Mouse (Mus musculus): Measurements from ENCODE around the gene Gnao1. TPM values are rescaled to one million over a fixed set of nuclear protein-coding genes. Genes with fewer than 3 reads are reported as not detected.

Gnao1 gene
- polyA plus RNA-seq, 1 experiment = not detected

DNA sequence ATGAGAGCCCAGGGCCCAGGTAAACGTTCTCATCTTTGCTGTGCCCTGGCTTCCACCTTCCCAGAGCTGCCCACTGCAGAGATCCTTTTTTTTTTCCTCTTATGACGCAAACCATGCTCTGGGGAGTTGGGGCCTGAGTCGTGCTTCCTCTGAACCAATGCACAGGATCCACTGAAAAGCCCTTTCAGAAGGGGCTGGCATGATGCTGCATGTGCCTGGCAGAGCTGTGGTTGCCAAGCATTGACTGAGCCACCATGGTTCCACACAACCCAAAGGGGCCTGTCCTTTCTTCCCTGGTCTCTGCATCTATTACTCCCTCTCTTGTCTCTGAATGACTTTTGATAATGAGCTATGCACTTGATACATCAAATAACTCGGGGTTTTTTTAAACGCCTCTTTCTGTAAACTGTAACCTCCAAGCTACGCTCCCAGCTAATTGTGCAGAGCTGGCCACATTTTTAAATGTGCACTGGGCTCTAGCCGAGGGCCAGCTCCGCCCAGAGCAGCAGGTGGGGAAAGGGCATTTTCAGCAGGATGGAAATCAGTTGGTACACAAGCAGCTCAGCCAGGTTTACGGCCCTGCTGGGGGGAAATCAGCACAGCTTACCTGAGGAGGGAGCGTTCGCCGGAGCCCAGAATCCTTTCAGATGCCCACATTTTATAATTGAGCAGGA is 110.3 kb downstream of the Gnao1 start:
- 64% methylated on average over 12 of the region's 12 CpGs for WGBS

DNA sequence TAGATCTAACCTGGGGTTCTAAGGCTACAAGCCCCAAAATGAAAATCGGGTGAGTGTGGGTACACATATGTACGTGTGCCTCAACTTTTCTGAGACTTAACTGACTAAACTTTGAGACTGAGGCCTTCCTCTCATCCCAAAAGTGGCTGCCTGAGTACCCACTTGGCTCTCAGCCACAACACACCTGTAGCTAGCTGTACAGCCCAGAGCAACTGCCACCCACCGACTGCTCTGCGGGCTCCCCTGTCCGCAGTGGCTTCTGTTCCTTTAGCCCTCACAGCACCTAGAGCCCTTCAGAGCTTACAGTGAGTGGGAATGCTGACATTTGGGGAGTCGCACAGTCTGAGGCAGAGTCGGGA is 110.8 kb downstream of the Gnao1 start:
- Histone ChIP-seq H3K4me1 (ENCODE audit: control insufficient read depth, insufficient read depth, low read length) (peaks cover 53% of the 10 kb centered on the region), H3K27ac (ENCODE audit: insufficient read depth, low read depth, low read length) (no peak overlapping the region), H3K4me3 (ENCODE audit: insufficient read depth, low read depth, low read length) (no peak overlapping the region)
- WGBS = 71% methylated on average over 7 of the region's 7 CpGs
- no peak for TF ChIP-seq CTCF (IDR thresholded peaks at IDR 0.05; ENCODE audit: insufficient read depth, low read depth, low read length)
- TF ChIP-seq POLR2A (IDR thresholded peaks at IDR 0.05; ENCODE audit: insufficient read depth, low read depth, low read length) = no peak

More for the DNA sequence above, 110.3 kb downstream of the Gnao1 start:
- Histone ChIP-seq H3K4me3 (ENCODE audit: insufficient read depth, low read depth, low read length) (no peak overlapping the region), H3K4me1 (ENCODE audit: control insufficient read depth, insufficient read depth, low read length) (peaks cover 49% of the 10 kb centered on the region), H3K27ac (ENCODE audit: insufficient read depth, low read depth, low read length) (peak overlapping the region; percentile 18; the same call in 1 of the 2 replicates)
- TF ChIP-seq POLR2A (IDR thresholded peaks at IDR 0.05; ENCODE audit: insufficient read depth, low read depth, low read length) (no peak), CTCF (IDR thresholded peaks at IDR 0.05; ENCODE audit: insufficient read depth, low read depth, low read length) (no peak)

DNA sequence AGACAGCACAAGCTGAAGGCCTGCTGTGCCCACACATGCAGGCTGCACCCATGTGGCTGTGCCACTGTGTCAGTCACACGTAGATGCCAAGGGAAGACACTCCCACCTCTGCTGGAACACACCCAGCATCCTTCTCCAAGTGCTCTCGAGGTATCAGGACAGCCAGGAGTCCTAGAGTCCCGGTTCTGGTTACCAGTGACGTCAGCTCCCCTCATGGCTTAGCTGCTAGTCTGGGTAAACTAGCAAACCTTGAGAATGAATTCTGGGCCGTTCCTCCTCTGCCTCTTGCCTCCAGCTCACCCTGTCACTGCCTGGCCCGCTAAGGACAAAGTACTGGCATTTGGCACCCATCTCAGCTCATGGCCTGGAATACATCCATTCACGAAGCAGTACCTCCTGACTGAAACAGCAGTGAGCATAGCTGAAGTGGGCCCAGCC is 114.2 kb downstream of the Gnao1 start:
- H3K27ac ChIP-seq (ENCODE audit: insufficient read depth, low read depth, low read length) = 0 out of 2 replicates have a peak overlapping the region, but pooled peaks have one; percentile 29
- H3K4me1 ChIP-seq (ENCODE audit: control insufficient read depth, insufficient read depth, low read length) = peaks cover 50% of the 10 kb centered on the region
- TF ChIP-seq POLR2A (IDR thresholded peaks at IDR 0.05; ENCODE audit: insufficient read depth, low read depth, low read length) (no peak), CTCF (IDR thresholded peaks at IDR 0.05; ENCODE audit: insufficient read depth, low read depth, low read length) (no peak)
- no peak overlapping the region for H3K4me3 ChIP-seq (ENCODE audit: insufficient read depth, low read depth, low read length)
- 30% methylated on average over 7 of the region's 7 CpGs for WGBS

DNA sequence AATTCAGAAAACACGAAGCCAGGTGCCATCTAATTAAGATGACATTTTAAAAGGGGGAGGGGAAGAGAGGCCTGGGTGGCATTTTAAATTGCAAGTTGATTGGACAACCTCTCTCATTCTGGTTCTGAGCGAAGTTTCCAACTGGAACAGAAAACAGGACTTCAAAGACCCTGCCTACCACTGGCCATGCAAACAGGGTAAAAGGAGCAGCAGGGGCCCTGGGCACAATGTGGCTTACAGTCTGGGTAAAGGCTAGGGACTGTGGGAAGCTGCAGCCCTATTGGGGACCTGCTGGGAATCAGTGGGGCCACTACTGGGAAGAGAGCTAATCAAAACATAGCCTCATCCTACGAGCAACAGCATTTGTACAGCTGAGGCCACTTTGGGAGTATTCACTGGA is 115.7 kb downstream of the Gnao1 start:
- H3K4me3 ChIP-seq (ENCODE audit: insufficient read depth, low read depth, low read length) = no peak overlapping the region
- H3K4me1 ChIP-seq (ENCODE audit: control insufficient read depth, insufficient read depth, low read length) = peaks cover 44% of the 10 kb centered on the region
- TF ChIP-seq POLR2A (IDR thresholded peaks at IDR 0.05; ENCODE audit: insufficient read depth, low read depth, low read length) (no peak), CTCF (IDR thresholded peaks at IDR 0.05; ENCODE audit: insufficient read depth, low read depth, low read length) (no peak)
- WGBS = 52% methylated on average over 3 of the region's 3 CpGs
- H3K27ac ChIP-seq (ENCODE audit: insufficient read depth, low read depth, low read length) = no peak overlapping the region

DNA sequence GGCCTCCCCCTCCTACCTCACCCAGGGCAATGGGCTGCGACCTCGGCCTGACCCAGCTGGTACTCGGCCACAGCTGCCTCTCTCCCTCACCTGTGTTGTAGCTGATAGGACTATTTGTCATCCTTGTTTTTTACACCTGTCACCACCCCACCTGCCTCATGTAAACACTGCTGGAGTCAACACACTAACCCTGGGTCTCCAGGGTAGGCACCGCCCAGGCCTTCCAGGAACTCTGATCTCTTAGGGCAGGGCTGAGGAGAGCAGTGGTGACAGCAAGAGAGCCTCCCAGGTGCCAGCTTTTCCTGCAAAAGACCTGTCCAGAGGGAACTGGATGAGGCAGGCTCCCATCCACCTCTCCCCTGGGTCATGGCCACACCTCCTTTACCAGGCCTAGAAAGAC is 119.5 kb downstream of the Gnao1 start:
- peaks cover 45% of the 10 kb centered on the region for H3K4me1 ChIP-seq (ENCODE audit: control insufficient read depth, insufficient read depth, low read length)
- H3K27ac ChIP-seq (ENCODE audit: insufficient read depth, low read depth, low read length) = no peak overlapping the region
- H3K4me3 ChIP-seq (ENCODE audit: insufficient read depth, low read depth, low read length) = no peak overlapping the region
- 96% methylated on average over 4 of the region's 4 CpGs for WGBS
- TF ChIP-seq POLR2A (IDR thresholded peaks at IDR 0.05; ENCODE audit: insufficient read depth, low read depth, low read length) (no peak), CTCF (IDR thresholded peaks at IDR 0.05; ENCODE audit: insufficient read depth, low read depth, low read length) (no peak)

DNA sequence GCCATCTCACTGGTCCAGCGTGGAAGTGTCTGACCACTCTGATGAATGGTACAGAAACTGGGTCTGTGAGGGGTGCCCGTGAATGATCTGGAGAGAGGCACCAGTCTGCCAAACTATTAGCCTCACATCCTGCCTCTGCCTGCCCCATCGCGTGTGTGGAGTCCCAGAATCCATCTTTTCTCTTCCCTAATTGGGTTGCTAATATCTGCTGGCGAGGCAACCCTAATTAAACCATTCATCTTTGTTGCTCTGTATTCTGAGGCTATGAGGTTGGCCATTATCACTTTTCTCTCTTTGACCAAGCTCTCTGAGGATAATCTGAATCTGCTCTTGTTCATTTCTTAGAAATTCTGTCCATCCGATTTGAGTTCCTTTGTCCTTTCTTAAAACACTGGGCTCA is 121.6 kb downstream of the Gnao1 start:
- WGBS = 52% methylated on average over 6 of the region's 6 CpGs
- Histone ChIP-seq H3K4me1 (ENCODE audit: control insufficient read depth, insufficient read depth, low read length) (peaks cover 41% of the 10 kb centered on the region), H3K27ac (ENCODE audit: insufficient read depth, low read depth, low read length) (no peak overlapping the region), H3K4me3 (ENCODE audit: insufficient read depth, low read depth, low read length) (no peak overlapping the region)
- no peak for TF ChIP-seq CTCF (IDR thresholded peaks at IDR 0.05; ENCODE audit: insufficient read depth, low read depth, low read length)
- TF ChIP-seq POLR2A (IDR thresholded peaks at IDR 0.05; ENCODE audit: insufficient read depth, low read depth, low read length) = no peak

DNA sequence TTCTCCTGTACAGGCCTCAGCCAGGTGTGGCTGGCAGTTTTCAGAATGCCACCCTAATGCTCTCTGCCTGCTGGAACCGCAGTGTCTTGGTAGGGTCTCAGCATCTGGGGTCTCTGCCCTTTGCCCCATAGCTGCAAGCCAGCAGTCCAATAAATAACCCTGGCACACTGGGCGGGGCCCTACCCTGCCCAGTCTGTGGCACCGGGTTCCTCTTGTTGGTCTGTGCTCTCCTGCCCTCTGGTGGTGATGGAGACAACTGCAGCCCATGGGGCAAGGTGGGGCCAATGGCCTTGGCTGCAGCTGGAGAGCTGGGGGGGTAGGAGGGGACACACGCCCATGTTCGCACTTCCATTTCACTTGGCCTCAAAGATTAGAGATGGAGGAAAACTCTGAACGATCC is 123.1 kb downstream of the Gnao1 start:
- H3K4me3 ChIP-seq (ENCODE audit: insufficient read depth, low read depth, low read length) = no peak overlapping the region
- 10% methylated on average over 6 of the region's 6 CpGs for WGBS
- peak overlapping the region; percentile 63 for H3K27ac ChIP-seq (ENCODE audit: insufficient read depth, low read depth, low read length)
- peaks cover 41% of the 10 kb centered on the region for H3K4me1 ChIP-seq (ENCODE audit: control insufficient read depth, insufficient read depth, low read length)
- TF ChIP-seq POLR2A (IDR thresholded peaks at IDR 0.05; ENCODE audit: insufficient read depth, low read depth, low read length) (no peak), CTCF (IDR thresholded peaks at IDR 0.05; ENCODE audit: insufficient read depth, low read depth, low read length) (peak; percentile 98)

DNA sequence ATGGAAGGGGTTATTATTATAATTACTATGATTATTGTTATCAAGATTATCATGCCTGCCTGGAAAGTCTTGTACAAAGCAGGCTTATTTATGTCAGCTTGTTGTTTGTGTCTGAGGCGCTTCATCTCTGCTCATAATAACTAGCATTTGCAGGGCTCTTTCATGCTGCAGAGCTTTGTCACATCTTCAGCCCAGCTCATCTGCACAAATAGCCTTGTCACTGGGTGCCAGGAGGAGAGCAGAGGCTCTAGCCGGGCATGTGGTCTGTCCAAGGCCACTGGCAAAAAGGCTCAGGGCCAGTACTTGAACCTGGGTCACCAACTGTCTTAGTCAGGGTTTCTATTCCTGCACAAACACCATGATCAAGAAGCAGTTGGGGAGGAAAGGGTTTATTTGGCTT is 123.5 kb downstream of the Gnao1 start:
- TF ChIP-seq POLR2A (IDR thresholded peaks at IDR 0.05; ENCODE audit: insufficient read depth, low read depth, low read length) (no peak), CTCF (IDR thresholded peaks at IDR 0.05; ENCODE audit: insufficient read depth, low read depth, low read length) (no peak)
- 30% methylated on average over 2 of the region's 2 CpGs for WGBS
- 0 out of 2 replicates have a peak overlapping the region, but pooled peaks have one; percentile 63 for H3K27ac ChIP-seq (ENCODE audit: insufficient read depth, low read depth, low read length)

DNA sequence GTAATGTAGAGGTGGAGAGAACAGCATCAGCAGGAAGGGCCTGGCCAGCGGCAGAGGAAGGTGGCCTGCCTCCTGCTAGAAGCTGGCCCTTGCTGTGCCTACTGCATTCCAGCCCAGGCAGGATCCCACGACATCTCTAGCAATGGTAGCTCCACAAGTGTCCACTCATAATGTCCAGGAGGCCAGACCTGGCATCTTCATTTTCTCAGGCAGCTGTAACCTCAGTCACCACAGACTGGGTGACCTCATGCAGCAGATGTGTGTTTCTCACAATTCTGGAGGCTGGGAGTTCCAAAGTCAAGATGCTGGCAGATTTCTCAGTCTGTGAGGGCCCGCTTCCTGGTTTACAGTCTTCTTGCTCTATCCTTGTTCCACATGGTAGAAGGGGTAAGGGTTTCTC is 128.4 kb downstream of the Gnao1 start:
- Histone ChIP-seq H3K27ac (ENCODE audit: insufficient read depth, low read depth, low read length) (no peak overlapping the region), H3K4me3 (ENCODE audit: insufficient read depth, low read depth, low read length) (no peak overlapping the region), H3K4me1 (ENCODE audit: control insufficient read depth, insufficient read depth, low read length) (peaks cover 32% of the 10 kb centered on the region)
- no peak for TF ChIP-seq CTCF (IDR thresholded peaks at IDR 0.05; ENCODE audit: insufficient read depth, low read depth, low read length)
- TF ChIP-seq POLR2A (IDR thresholded peaks at IDR 0.05; ENCODE audit: insufficient read depth, low read depth, low read length) = no peak
- WGBS = 91% methylated on average over 3 of the region's 3 CpGs

More for the DNA sequence above, 123.5 kb downstream of the Gnao1 start:
- H3K4me3 ChIP-seq (ENCODE audit: insufficient read depth, low read depth, low read length) = no peak overlapping the region
- peaks cover 44% of the 10 kb centered on the region for H3K4me1 ChIP-seq (ENCODE audit: control insufficient read depth, insufficient read depth, low read length)

Measured in olfactory bulb, adult 2 months (tissue).